Mouse (Mus musculus): ENCODE measurements around the gene Zfp760.
A peak's percentile ranks its signal among the peaks of the same experiment; 100 is the strongest.

- peak; percentile 59 for TF ChIP-seq CTCF (IDR thresholded peaks at IDR 0.05)
- TF ChIP-seq EP300 (IDR thresholded peaks at IDR 0.05), result no peak
Observed at GRCm38 (mm10) chr17:21733529-21734031, 26.0 kb downstream of the Zfp760 start.

All from lung, postnatal 0 days (tissue).